Mouse (Mus musculus): ENCODE results near the gene Moap1. TPM values are rescaled to one million over a fixed set of nuclear protein-coding genes. Genes with fewer than 3 reads are reported as not detected.

The Moap1 gene
- total and polyA plus RNA-seq, 3 experiments = 8.2 to 8.4 TPM; not detected in 1

GRCm38 (mm10) chr12:102722451-102722850, 21.0 kb downstream of the Moap1 start:
- no peaks in the 10 kb centered on the region for H3K9me3 ChIP-seq (replicated peaks; ENCODE audit: insufficient read depth, low read length)

GRCm38 (mm10) chr12:102719552-102720315, 23.7 kb downstream of the Moap1 start:
- no peaks in the 10 kb centered on the region for H3K27me3 ChIP-seq (ENCODE audit: control insufficient read depth in 1 of 2, insufficient read depth in 2 of 2, low read length in 2 of 2)
- H3K79me2 ChIP-seq (ENCODE audit: control insufficient read depth, insufficient read depth, low read length, poor library complexity) = no peaks in the 10 kb centered on the region
- TF ChIP-seq ETS1 (IDR thresholded peaks at IDR 0.05; ENCODE audit: low read depth, low read length) (no peak), SMC3 (IDR thresholded peaks at IDR 0.05; ENCODE audit: low read depth, low read length) (peak; percentile 82), RAD21 (IDR thresholded peaks at IDR 0.05; ENCODE audit: low read depth, low read length) (peak; percentile 89), GATA1 (IDR thresholded peaks at IDR 0.05; ENCODE audit: low read depth, low read length) (no peak), BHLHE40 (IDR thresholded peaks at IDR 0.05; ENCODE audit: borderline replicate concordance, low read depth, low read length) (peak; percentile 43; the same call in 1 of the 2 replicates), CTCF (IDR thresholded peaks at IDR 0.05 in 2 of 3, conservative IDR thresholded peaks at IDR 0.05 in 1 of 3; ENCODE audit: control insufficient read depth in 1 of 3, insufficient read depth in 1 of 3, low read depth in 2 of 3, low read length in 3 of 3, poor library complexity in 1 of 3, severe bottlenecking in 1 of 3) (peak; percentile 62 to 91 (median 90)), MYB (IDR thresholded peaks at IDR 0.05; ENCODE audit: low read depth, low read length) (no peak), MEF2A (IDR thresholded peaks at IDR 0.05; ENCODE audit: extremely low read depth, insufficient replicate concordance, low read depth, low read length, poor library complexity, severe bottlenecking) (no peak), SIN3A (IDR thresholded peaks at IDR 0.05; ENCODE audit: low read length) (peak; percentile 30; the same call in 1 of the 2 replicates), ZC3H11A (IDR thresholded peaks at IDR 0.05; ENCODE audit: low read depth, low read length) (peak; percentile 85), UBTF (IDR thresholded peaks at IDR 0.05; ENCODE audit: borderline replicate concordance, insufficient read depth, low read depth, low read length) (no peak), TBP (IDR thresholded peaks at IDR 0.05; ENCODE audit: low read depth, low read length) (no peak)
- H3K36me3 ChIP-seq (ENCODE audit: control insufficient read depth in 1 of 2, insufficient read depth in 2 of 2, low read length in 2 of 2) = no peaks in the 10 kb centered on the region; a peak in 1 of 4 replicates
- no peak overlapping the region for H3K4me3 ChIP-seq (ENCODE audit: control insufficient read depth in 1 of 2, insufficient read depth in 1 of 2, low read depth in 2 of 2, low read length in 2 of 2)
- no peaks in the 10 kb centered on the region for H3K9me3 ChIP-seq (replicated peaks; ENCODE audit: insufficient read depth, low read length)
- H3K27ac ChIP-seq (ENCODE audit: control insufficient read depth, low read depth, low read length) = no peak overlapping the region
- no peak overlapping the region for H3K9ac ChIP-seq (ENCODE audit: control insufficient read depth, low read depth, low read length, poor library complexity, severe bottlenecking)
- DNase-seq (ENCODE audit: low read depth, low spot score) = peak; percentile 70
- peaks cover 0 to under 1% of the 10 kb centered on the region in 2 experiments; a peak in 2 of 4 replicates for H3K4me1 ChIP-seq (ENCODE audit: control insufficient read depth in 1 of 2, insufficient read depth in 2 of 2, low read length in 2 of 2)

More at GRCm38 (mm10) chr12:102722451-102722850, 21.0 kb downstream of the Moap1 start:
- H3K27me3 ChIP-seq (ENCODE audit: control insufficient read depth in 1 of 2, insufficient read depth in 2 of 2, low read length in 2 of 2) = no peaks in the 10 kb centered on the region
- peaks cover 0 to 16% of the 10 kb centered on the region in 2 experiments; a peak in 2 of 4 replicates for H3K4me1 ChIP-seq (ENCODE audit: control insufficient read depth in 1 of 2, insufficient read depth in 2 of 2, low read length in 2 of 2)
- H3K79me2 ChIP-seq (ENCODE audit: control insufficient read depth, insufficient read depth, low read length, poor library complexity) = no peaks in the 10 kb centered on the region
- H3K36me3 ChIP-seq (ENCODE audit: control insufficient read depth in 1 of 2, insufficient read depth in 2 of 2, low read length in 2 of 2) = peaks cover 0 to 8% of the 10 kb centered on the region in 2 experiments; a peak in 2 of 4 replicates
- no peak for DNase-seq (ENCODE audit: low read depth, low spot score)
- TF ChIP-seq USF1 (IDR thresholded peaks at IDR 0.05; ENCODE audit: low read depth, low read length) = no peak
- no peak for TF ChIP-seq CHD1 (IDR thresholded peaks at IDR 0.05; ENCODE audit: low read depth, low read length)
- no peak for TF ChIP-seq ZNF384 (IDR thresholded peaks at IDR 0.05; ENCODE audit: low read depth, low read length)
- TF ChIP-seq KAT2A (conservative IDR thresholded peaks at IDR 0.05; ENCODE audit: low read depth, low read length) = no peak
- TF ChIP-seq CHD2 (IDR thresholded peaks at IDR 0.05; ENCODE audit: low read length) = no peak
- no peak for TF ChIP-seq ZMIZ1 (IDR thresholded peaks at IDR 0.05; ENCODE audit: low read depth, low read length)
- no peak for TF ChIP-seq TAL1 (IDR thresholded peaks at IDR 0.05; ENCODE audit: low read length)
- no peak for TF ChIP-seq SIN3A (IDR thresholded peaks at IDR 0.05; ENCODE audit: low read length)
- H3K9ac ChIP-seq (ENCODE audit: control insufficient read depth, low read depth, low read length, poor library complexity, severe bottlenecking) = no peak overlapping the region
- no peak overlapping the region for H3K4me3 ChIP-seq (ENCODE audit: control insufficient read depth in 1 of 2, insufficient read depth in 1 of 2, low read depth in 2 of 2, low read length in 2 of 2)
- no peak overlapping the region for H3K27ac ChIP-seq (ENCODE audit: control insufficient read depth, low read depth, low read length)
